Mouse (Mus musculus): ENCODE measurements at regions not wholly inside any gene's neighbourhood (a gene's known extent, or its start where the extent isn't known, plus 50 kb on each side); places are given as distances from the start of the nearest gene placed in this dataset.

DNA sequence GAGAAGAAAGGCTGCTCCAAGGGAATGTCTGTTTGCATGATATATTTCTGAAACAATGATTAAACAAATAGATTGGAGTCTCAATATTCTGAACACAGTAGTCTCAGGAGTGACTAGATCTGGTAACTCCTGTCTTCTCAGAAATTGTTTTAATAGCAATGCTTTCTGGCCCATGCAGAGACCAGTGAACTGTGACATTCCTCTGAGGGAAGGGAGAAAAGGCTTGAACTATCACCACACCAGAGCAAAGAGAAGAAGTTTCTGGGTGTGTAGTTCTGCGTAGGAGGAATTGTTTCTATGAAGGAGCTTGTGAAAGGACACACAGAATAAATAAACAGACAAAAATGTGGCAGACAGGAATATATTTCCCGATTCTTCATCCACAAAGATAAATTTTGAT lies 277.1 kb downstream of the Osr1 start:
- no peak for DNase-seq (ENCODE audit: low spot score in 2 of 2)

DNA sequence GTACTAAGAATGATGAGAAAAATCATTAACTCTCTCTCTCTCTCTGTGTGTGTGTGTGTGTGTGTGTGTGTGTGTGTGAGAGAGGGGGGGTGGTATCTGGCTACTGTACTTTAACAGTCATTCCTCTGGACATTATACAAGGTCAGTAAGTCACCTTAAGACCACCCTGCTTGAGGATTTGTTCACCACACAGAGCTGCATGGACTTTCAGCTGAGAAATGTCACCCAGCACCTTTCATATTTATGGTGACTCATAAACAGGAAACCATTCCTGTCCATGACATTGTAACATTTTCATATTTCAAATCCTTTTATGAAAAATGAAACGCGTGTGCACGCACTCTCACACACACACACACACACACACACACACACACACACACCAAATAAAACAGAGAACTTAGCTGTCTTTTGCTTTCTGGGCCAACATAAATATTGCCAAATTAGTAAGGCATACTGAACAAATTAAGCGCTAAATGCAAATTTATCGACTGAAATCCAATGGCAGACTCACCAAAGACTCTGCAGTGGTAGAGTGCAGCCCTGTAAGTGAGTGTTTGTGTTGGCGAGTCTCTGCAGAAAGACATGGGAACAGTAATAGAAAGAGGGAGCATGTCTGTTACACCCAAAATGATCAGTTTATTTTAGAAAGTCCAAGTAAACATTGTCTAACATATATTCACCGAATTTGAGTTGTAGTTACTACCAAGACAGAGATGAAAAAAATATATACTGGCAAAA lies 277.7 kb downstream of the Osr1 start:
- no peak for DNase-seq (ENCODE audit: low spot score in 2 of 2)

- no peak for DNase-seq (ENCODE audit: low spot score in 2 of 2)
These were observed 285.6 kb downstream of the Osr1 start for GRCm38 (mm10) chr12:9855503-9856024.

DNA sequence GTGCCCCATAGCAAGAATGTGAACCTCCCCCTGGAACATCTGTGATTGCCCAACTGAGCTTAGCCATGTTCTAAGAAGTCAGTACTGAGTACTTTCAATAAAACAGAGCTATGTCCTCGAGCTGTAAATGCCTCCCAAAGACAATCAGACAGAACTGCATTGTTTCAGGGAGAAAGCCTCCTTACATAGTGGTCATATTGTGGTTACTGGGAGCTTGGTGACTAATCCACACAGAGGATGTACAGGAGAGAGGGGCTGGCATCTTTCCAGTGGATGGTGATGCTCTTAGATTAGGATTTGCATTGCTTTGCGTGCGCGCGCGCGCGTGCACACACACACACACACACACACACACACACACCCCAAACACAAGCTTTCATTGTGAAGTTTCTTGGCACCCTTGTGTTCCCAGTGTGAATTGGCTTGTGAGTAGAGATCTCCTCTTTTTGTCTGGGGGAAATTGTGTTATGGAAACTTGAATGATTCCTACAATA lies 286.3 kb downstream of the Osr1 start:
- peak; percentile 11 to 17 for DNase-seq (ENCODE audit: low spot score in 2 of 2)

GRCm38 (mm10) chr12:9857990-9858389 lies 288.1 kb downstream of the Osr1 start:
- peak; percentile 74 to 78 for DNase-seq (ENCODE audit: low spot score in 2 of 2)

GRCm38 (mm10) chr12:9862301-9862700 lies 292.4 kb downstream of the Osr1 start:
- no peak for DNase-seq (ENCODE audit: low spot score in 2 of 2)

DNA sequence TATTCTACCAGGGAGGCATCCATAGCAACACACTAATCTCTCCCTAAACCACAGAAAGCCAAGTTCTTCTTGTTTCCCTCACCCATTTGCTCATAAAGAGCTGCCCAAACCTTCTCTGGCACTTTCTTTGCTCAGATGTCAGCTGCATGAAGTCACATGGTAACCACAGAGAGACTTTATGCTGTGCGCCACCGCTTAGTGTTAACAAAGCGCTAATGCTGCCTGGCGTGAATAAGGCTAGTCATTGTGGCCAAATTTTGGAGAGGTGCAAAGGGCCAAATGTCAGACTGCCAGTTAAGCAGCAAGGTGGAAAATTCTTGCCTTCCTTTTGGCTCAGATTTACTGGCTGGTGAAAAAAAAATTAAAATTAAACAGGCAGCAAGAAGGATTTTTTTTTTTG lies 302.3 kb downstream of the Osr1 start:
- DNase-seq (ENCODE audit: low spot score in 2 of 2), result no peak

- DNase-seq (ENCODE audit: low spot score in 2 of 2), result no peak
These were observed 303.3 kb downstream of the Osr1 start for GRCm38 (mm10) chr12:9873214-9873613.

- no peak for DNase-seq (ENCODE audit: low spot score in 2 of 2)
These were observed 304.9 kb downstream of the Osr1 start for GRCm38 (mm10) chr12:9874823-9875222.

- no peak for DNase-seq (ENCODE audit: low spot score in 2 of 2)
These were observed 312.2 kb downstream of the Osr1 start for GRCm38 (mm10) chr12:9881953-9882623.

DNA sequence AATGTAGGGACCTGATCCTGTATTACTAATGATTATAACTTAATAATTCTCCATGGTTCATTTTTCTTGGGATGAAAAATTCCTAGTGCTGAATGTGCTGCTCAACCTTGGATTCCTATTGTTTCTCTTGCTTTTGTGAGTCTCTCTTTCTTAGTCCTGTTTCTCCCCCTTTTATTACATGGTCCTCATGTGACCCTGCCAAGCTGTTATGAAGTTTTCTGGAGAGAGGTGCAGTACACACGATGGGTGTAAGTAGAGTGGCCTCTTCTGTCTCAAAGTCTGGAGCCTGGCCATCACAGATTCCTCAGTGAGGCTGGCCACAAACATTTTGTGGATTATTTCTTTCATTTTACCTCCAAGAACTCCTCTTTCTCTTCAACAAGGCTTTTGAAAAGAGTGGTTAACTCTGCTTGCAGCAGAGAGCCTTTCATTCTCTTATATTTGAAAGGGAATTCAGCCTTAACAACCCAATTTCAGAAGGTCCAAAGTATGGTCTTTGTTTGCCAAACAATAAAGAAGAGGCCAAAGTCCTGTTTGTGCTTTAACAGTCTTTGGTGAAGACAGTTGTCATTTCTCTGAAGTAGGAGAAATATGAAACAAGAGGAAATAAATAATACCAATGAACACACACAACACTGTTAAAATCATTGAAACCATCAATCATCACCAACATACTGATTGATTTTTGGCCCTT lies 313.3 kb downstream of the Osr1 start:
- no peak for DNase-seq (ENCODE audit: low spot score in 2 of 2)

GRCm38 (mm10) chr12:9894521-9894920 lies 324.6 kb downstream of the Osr1 start:
- no peak for DNase-seq (ENCODE audit: low spot score in 2 of 2)

- DNase-seq (ENCODE audit: low spot score in 2 of 2), result no peak
These were observed 328.1 kb downstream of the Osr1 start for GRCm38 (mm10) chr12:9897980-9898379.

DNA sequence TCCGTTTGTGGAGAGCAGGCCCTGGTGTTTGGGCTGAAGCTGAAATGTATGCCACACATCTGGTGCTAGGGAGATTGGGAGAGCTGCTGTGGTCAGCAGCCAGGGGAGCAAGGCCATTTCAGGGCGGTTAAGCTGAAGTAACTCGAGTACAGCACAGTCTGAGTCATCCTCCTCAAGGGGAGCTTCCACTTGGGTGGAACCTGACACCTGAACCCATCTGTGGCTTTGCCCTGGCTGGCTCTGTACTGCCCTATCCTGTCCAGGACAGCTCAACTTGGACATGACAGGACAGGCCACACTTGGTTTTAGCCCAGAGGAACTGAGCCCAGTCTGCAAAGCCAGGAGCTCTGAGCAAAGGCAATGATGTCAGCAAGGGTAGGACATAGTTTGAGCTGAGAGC lies 328.5 kb downstream of the Osr1 start:
- DNase-seq (ENCODE audit: low spot score in 2 of 2), result no peak

DNA sequence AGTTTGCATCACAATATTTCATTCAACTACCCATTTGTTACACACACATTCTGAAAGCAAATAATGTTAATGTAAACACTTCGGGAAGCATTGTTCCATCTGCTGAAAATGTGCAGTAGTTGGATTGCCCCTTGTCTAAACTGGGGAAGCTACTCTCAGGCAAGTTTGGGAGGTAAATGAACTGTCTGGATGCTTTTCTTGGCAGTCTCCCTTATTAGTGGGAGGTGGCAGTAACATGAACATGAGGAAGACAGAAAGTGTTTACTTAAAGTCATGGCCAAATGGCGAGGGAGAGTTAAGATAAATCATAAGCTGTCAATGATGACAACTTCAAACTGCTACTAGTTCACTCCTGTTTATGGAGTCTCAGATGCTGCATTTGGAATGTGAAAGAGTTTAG lies 332.0 kb downstream of the Osr1 start:
- DNase-seq (ENCODE audit: low spot score in 2 of 2), result no peak

DNA sequence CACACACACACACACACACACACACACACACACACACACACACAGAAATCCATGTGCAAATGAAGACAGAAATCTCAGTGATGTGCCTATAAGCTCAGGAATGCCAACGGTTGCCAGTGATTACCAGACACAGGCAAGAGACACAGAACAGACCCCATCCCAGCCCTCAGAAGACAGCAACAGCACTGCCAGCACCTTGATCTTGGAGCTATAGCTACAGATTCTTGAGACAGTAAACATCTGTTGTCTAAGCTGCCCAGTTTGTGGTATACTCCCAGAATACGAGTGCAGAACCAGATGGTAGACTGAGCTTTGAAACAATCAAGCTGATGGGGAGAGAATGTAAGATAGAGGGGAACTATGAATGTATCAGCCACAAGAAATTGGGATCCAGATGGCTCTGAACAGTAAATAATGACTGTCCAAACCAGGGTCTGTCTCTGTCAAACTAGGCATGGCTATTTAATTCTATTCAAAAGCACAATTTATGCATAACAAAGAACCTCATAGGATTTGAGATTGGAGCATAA lies 333.9 kb downstream of the Osr1 start:
- DNase-seq (ENCODE audit: low spot score in 2 of 2), result no peak

- DNase-seq (ENCODE audit: low spot score in 2 of 2), result no peak
These were observed 342.4 kb downstream of the Osr1 start for GRCm38 (mm10) chr12:9912333-9912732.

- DNase-seq (ENCODE audit: low spot score in 2 of 2), result peak in 1 of 2 experiments; percentile 10
These were observed 345.8 kb downstream of the Osr1 start for GRCm38 (mm10) chr12:9915726-9916140.

DNA sequence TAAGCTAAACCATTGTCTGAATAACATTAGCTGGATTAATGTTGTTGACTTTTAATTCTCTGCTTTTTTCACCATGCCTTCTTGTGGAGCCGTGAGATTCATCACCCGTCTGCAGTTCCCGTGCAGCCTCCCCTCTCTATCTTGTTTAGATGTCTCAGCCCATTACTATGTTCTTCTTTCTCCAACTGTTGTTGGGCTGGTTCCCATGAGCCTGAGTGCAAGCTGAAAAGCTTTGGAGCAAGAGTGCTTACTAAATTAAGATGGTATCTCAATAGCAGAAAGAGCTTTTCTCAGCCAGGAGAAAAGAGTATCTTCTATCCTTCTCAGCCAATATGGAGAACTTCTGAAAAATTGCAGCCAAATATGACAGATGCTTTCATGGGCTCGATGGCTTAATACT lies 348.1 kb downstream of the Osr1 start:
- no peak for DNase-seq (ENCODE audit: low spot score in 2 of 2)

DNA sequence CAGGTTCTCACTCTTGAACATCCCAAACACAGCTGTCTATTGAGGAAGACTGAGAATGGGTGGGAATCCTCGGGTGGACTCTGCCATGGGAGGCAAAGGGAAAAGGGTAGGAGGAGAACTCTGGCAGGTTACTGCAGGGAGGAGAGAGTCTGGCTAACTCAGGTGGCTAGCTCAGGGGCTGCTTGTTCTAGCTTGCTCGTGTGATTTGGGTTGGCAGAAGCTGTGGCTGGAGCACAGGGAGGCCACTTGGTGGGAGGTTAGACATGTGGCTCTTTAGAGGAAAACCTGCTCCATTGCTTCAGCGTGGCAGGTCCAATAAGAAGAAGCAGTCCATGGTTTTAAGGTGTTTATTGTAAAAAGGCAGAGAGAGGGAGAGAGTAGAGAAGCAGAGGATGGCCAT lies 349.1 kb downstream of the Osr1 start:
- no peak for DNase-seq (ENCODE audit: low spot score in 2 of 2)

DNA sequence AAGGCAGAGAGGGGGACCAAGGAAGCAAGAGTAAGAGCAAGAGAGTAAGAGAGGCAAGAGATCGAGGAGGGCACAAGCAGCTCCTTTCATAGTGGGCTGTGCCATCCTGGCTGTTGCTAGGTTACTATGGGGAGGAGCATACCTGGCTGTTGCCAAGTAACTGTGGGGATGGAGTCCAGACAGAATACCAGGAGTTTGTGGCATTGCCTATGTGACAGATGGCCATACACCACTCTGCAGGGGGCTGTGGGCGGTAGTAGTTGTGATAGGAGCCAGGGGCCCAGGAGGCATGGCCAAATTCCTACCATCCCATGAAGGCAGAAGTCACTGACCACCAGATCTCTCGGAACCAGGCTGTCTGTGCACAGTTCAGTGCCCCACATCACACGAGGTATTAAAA lies 349.5 kb downstream of the Osr1 start:
- DNase-seq (ENCODE audit: low spot score in 2 of 2), result no peak

GRCm38 (mm10) chr12:9920401-9920800 lies 350.5 kb downstream of the Osr1 start:
- DNase-seq (ENCODE audit: low spot score in 2 of 2), result no peak

Data from right cerebral cortex, adult 2 months (tissue).